ENCODE assay signal across 21 mouse cellular contexts in the genomic region with DNA sequence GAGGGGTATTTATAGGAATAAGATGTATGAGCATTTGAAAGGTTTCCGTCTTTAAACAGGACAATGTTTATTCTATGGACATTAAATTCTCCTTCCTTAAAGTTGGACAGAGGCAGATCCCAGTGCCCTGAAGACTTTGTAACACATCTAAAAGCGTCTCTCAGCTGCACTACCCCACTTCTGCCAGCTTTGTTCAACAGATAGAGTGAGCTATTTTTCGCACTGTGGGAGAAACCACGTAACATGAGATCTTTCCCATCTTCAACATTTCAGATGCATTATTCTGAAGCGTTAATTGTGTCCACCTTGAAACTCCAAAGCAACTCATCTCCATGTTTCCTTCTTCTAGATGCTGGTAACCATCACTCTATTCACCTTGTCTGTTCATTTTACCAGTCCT.
DNase-seq lines count a peak whose midpoint lies in the region; TF ChIP-seq lines count a peak whose summit lies in the region.
"Had no signal": no experiment of that assay in that cellular context is flagged by ENCODE, and none has a peak within 500 bp of the region (broad histone marks: within the 10 kb centered on the region; RNA-seq: fewer than 3 reads in every experiment).

No protein-coding gene starts in this region.

- H3K4me3 ChIP-seq in layer of hippocampus, adult 2 months, result no peak overlapping the region
- H3K4me3 ChIP-seq: embryonic facial prominence, embryonic 13.5 days; embryonic facial prominence, embryonic 15.5 days; erythroblast, embryonic 14.5 days; forebrain, embryonic 10.5 days; forebrain, embryonic 12.5 days had no signal

- DNase-seq in layer of hippocampus, adult 2 months (ENCODE audit: low spot score in 2 of 2), result no peak
- no peak for DNase-seq in layer of hippocampus, postnatal 25 days (ENCODE audit: extremely low spot score in 1 of 2, low spot score in 1 of 2)
- peak; percentile 8 for DNase-seq in 3T3-L1 (ENCODE audit: low read depth, low spot score)
- peak; percentile 58 for DNase-seq in brain, adult 2 months (ENCODE audit: low read depth, low spot score)
- no peak for DNase-seq in cerebellum, postnatal 25 days
- DNase-seq in kidney, adult 11 months, result no peak
- DNase-seq: adrenal gland, adult 8-10 months; adrenal gland, postnatal 14 days; adrenal gland, postnatal 36 days; B cell, adult 2 months; cerebellum, adult 11 months; cerebellum, adult 18-20 months; cerebellum, adult 8-10 months; cerebellum, adult 9-11 months; cerebellum, postnatal 14 days; embryo, embryonic 11 days had no signal

- TF ChIP-seq CTCF in layer of hippocampus, adult 2 months (conservative IDR thresholded peaks at IDR 0.05), result peak; percentile 43

- H3K27ac ChIP-seq in layer of hippocampus, adult 2 months, result peak overlapping the region; percentile 50
- H3K27ac ChIP-seq: embryonic facial prominence, embryonic 13.5 days; embryonic facial prominence, embryonic 15.5 days; forebrain, embryonic 10.5 days; forebrain, embryonic 12.5 days had no signal

Comparison
In these comparisons a context has a peak if more than half of its experiments do, and no peak if none do; other contexts are left out.
1. DNase-seq: peak in 3T3-L1 (single experiment) and brain, adult 2 months (single experiment); none in layer of hippocampus, adult 2 months (0 of 2), layer of hippocampus, postnatal 25 days (0 of 2), cerebellum, postnatal 25 days (0 of 2) and kidney, adult 11 months (single experiment).